Mouse (Mus musculus) liver, embryonic 11.5 days (tissue): ENCODE measurements around the gene Tmem203. TPM values are rescaled to one million over a fixed set of nuclear protein-coding genes. Genes with fewer than 3 reads are reported as not detected.

Source experiments
- ATAC-seq: fragments of 200-750 bp; cut with Nextera tagmentation; replicated peaks from 2 replicates; pipeline ENCODE4 v1.8.0; 2017; ENCODE audit warnings: moderate number of reproducible peaks, mild to moderate bottlenecking, moderate TSS enrichment, moderate library complexity; ENCODE audit not compliant: low FRiP score
- DNase-seq: peaks from one replicate; pipeline ENCODE4 v3.0.0-alpha.2; 2017; ENCODE audit warnings: low spot score
- H3K27ac ChIP-seq: fragments of 300-500 bp; sonication (generic); 2 replicates; pipeline ENCODE4 v1.5.1; 2014; ENCODE audit warnings: mild to moderate bottlenecking, low read depth, low read length, control low read depth
- H3K27me3 ChIP-seq: fragments of 300-500 bp; sonication (generic); replicated peaks from 2 replicates; pipeline ENCODE4 v1.6.1; 2014; ENCODE audit warnings: low read length, mixed read lengths; ENCODE audit not compliant: control insufficient read depth, insufficient read depth
- H3K36me3 ChIP-seq: fragments of 300-500 bp; sonication (generic); 2 replicates; pipeline ENCODE4 v1.6.1; 2014; ENCODE audit warnings: mild to moderate bottlenecking, low read length, moderate library complexity, mixed read lengths; ENCODE audit not compliant: control insufficient read depth, insufficient read depth
- H3K4me1 ChIP-seq: fragments of 300-500 bp; sonication (generic); replicated peaks from 2 replicates; pipeline ENCODE4 v1.6.1; 2014; ENCODE audit warnings: low read length, mixed read lengths; ENCODE audit not compliant: control insufficient read depth, insufficient read depth
- H3K4me2 ChIP-seq: fragments of 300-500 bp; sonication (generic); 2 replicates; pipeline ENCODE4 v1.6.1; 2014; ENCODE audit warnings: mild to moderate bottlenecking, control low read depth, moderate library complexity
- H3K4me3 ChIP-seq: fragments of 300-500 bp; sonication (generic); 2 replicates; pipeline ENCODE4 v1.5.1; 2014; ENCODE audit warnings: low read depth, low read length, control low read depth
- H3K9ac ChIP-seq: fragments of 300-500 bp; sonication (generic); 2 replicates; pipeline ENCODE4 v1.6.1; 2014; ENCODE audit warnings: low read depth, low read length, control low read depth
- H3K9me3 ChIP-seq: fragments of 300-500 bp; sonication (generic); 2 replicates; pipeline ENCODE4 v1.6.1; 2016; ENCODE audit warnings: low read length, inconsistent platforms, mixed read lengths; ENCODE audit not compliant: control insufficient read depth
- WGBS: fragments of 180-500 bp; shearing (Covaris S2); extraction: QIAGEN DNeasy Blood & Tissue Kit; methylation state at CpG from one replicate; pipeline ENCODE4 v1.1.7; 2014; 5-methylcytosine and 5-hydroxymethylcytosine counted together
- polyA plus RNA-seq: library from polyadenylated mRNA; unstranded; fragments of >200 nt; fragmentation: Nextera tagmentation; extraction: Ambion mirVana; gene quantifications from 2 replicates; pipeline ENCODE4 v1.2.1, GENCODE M21; 2014

Tmem203 gene
- polyA plus RNA-seq, result 14.4 and 15.2 TPM in 2 replicates

GRCm38 (mm10) chr2:25255284-25255779 lies at the start of gene Tmem203:
Tmem203 (plus strand) TSS chr2:25255439.
- Histone ChIP-seq H3K27me3 (no peaks in the 10 kb centered on the region), H3K4me2 (peak within 1 kb of the TSS; percentile 98), H3K4me1 (peaks cover 12% of the 10 kb centered on the region; the same call in 1 of the 2 replicates), H3K9me3 (no peaks in the 10 kb centered on the region), H3K4me3 (peak within 1 kb of the TSS; percentile 92), H3K9ac (peak within 1 kb of the TSS; percentile 87), H3K36me3 (peaks cover 17% of the 10 kb centered on the region), H3K27ac (peak within 1 kb of the TSS; percentile 76)
- DNase-seq (peak; percentile 98), ATAC-seq (peak; percentile 83)
- WGBS, result under 1% methylated on average over 39 of the region's 39 CpGs

GRCm38 (mm10) chr2:25207593-25207992 lies 47.6 kb upstream of the Tmem203 start:
- Histone ChIP-seq H3K4me3 (no peak overlapping the region), H3K9ac (no peak overlapping the region), H3K36me3 (peaks cover 33% of the 10 kb centered on the region), H3K4me1 (peaks cover 16% of the 10 kb centered on the region), H3K4me2 (no peak overlapping the region), H3K27ac (no peak overlapping the region), H3K9me3 (no peaks in the 10 kb centered on the region), H3K27me3 (no peaks in the 10 kb centered on the region)
- ATAC-seq, result no peak
- WGBS, result 71% methylated on average over 1 of the region's 1 CpGs
- no peak for DNase-seq

GRCm38 (mm10) chr2:25210686-25211085 lies 44.6 kb upstream of the Tmem203 start:
- Histone ChIP-seq H3K27ac (peak overlapping the region; percentile 65), H3K4me3 (peak overlapping the region; percentile 89), H3K4me1 (peaks cover 16% of the 10 kb centered on the region), H3K27me3 (no peaks in the 10 kb centered on the region), H3K9ac (peak overlapping the region; percentile 88), H3K9me3 (no peaks in the 10 kb centered on the region), H3K4me2 (peak overlapping the region; percentile 76), H3K36me3 (peaks cover 16% of the 10 kb centered on the region)
- ATAC-seq, result peak; percentile 13
- under 1% methylated on average over 24 of the region's 24 CpGs for WGBS
- DNase-seq, result no peak

GRCm38 (mm10) chr2:25211121-25211670 lies 44.0 kb upstream of the Tmem203 start, which contains the start of gene Nelfb:
Nelfb (minus strand) TSS chr2:25211489.
- peak within 1 kb of the TSS; percentile 65 for H3K27ac ChIP-seq
- WGBS, result under 1% methylated on average over 44 of the region's 44 CpGs
- peak; percentile 98 for DNase-seq
- H3K4me3 ChIP-seq, result peak within 1 kb of the TSS; percentile 89
- H3K27me3 ChIP-seq, result no peaks in the 10 kb centered on the region
- peak within 1 kb of the TSS; percentile 76 for H3K4me2 ChIP-seq
- H3K36me3 ChIP-seq, result peaks cover 12% of the 10 kb centered on the region
- peak; percentile 96 for ATAC-seq
- H3K9ac ChIP-seq, result peak within 1 kb of the TSS; percentile 88
- no peaks in the 10 kb centered on the region for H3K9me3 ChIP-seq
- H3K4me1 ChIP-seq, result peaks cover 16% of the 10 kb centered on the region

GRCm38 (mm10) chr2:25213266-25213865 lies 41.9 kb upstream of the Tmem203 start:
- Histone ChIP-seq H3K4me2 (no peak overlapping the region), H3K36me3 (peaks cover 6% of the 10 kb centered on the region; the same call in 1 of the 2 replicates), H3K9me3 (no peaks in the 10 kb centered on the region), H3K4me1 (peaks cover 16% of the 10 kb centered on the region), H3K27ac (no peak overlapping the region), H3K9ac (no peak overlapping the region), H3K27me3 (no peaks in the 10 kb centered on the region), H3K4me3 (no peak overlapping the region)
- no peak for DNase-seq
- WGBS, result 59% methylated on average over 23 of the region's 23 CpGs
- no peak for ATAC-seq

GRCm38 (mm10) chr2:25214444-25214843 lies 40.8 kb upstream of the Tmem203 start, which contains the start of gene Stpg3:
Stpg3 (minus strand) TSS chr2:25214637.
- Histone ChIP-seq H3K4me1 (peaks cover 13% of the 10 kb centered on the region), H3K27me3 (no peaks in the 10 kb centered on the region), H3K9me3 (no peaks in the 10 kb centered on the region), H3K36me3 (0 out of 2 replicates have a peak, but pooled peaks cover 2% of the 10 kb centered on the region), H3K27ac (no peak within 1 kb of the TSS), H3K4me3 (no peak within 1 kb of the TSS), H3K9ac (no peak within 1 kb of the TSS), H3K4me2 (no peak within 1 kb of the TSS)
- DNase-seq, result no peak
- no peak for ATAC-seq
- 76% methylated on average over 3 of the region's 3 CpGs for WGBS

- no peak overlapping the region for H3K9ac ChIP-seq
- H3K4me2 ChIP-seq, result no peak overlapping the region
- no peaks in the 10 kb centered on the region for H3K4me1 ChIP-seq
- no peak for ATAC-seq
- H3K27me3 ChIP-seq, result no peaks in the 10 kb centered on the region
- no peak overlapping the region for H3K27ac ChIP-seq
- peaks cover 4% of the 10 kb centered on the region for H3K36me3 ChIP-seq
- no peak for DNase-seq
- H3K4me3 ChIP-seq, result no peak overlapping the region
- H3K9me3 ChIP-seq, result no peaks in the 10 kb centered on the region
- 54% methylated on average over 2 of the region's 2 CpGs for WGBS
Observed at GRCm38 (mm10) chr2:25217666-25218065, 37.6 kb upstream of the Tmem203 start.

- Histone ChIP-seq H3K4me3 (no peak within 1 kb of the TSS), H3K4me2 (no peak within 1 kb of the TSS)
Observed at GRCm38 (mm10) chr2:25218445-25218844, 36.8 kb upstream of the Tmem203 start, which contains the start of gene Fam166a. Fam166a (plus strand) TSS chr2:25218745.

More at GRCm38 (mm10) chr2:25218445-25218844, 36.8 kb upstream of the Tmem203 start, which contains the start of gene Fam166a:
- Histone ChIP-seq H3K27ac (no peak within 1 kb of the TSS), H3K9ac (no peak within 1 kb of the TSS), H3K27me3 (no peaks in the 10 kb centered on the region), H3K4me1 (no peaks in the 10 kb centered on the region; the same call in 1 of the 2 replicates), H3K36me3 (peaks cover 7% of the 10 kb centered on the region), H3K9me3 (no peaks in the 10 kb centered on the region)
- DNase-seq (no peak), ATAC-seq (no peak)
